Mouse (Mus musculus) ES-E14 (cell line): ENCODE results near the gene Hinfp. TPM values are rescaled to one million over a fixed set of nuclear protein-coding genes. Genes with fewer than 3 reads are reported as not detected.
A peak's percentile ranks its signal among the peaks of the same experiment; 100 is the strongest.

ENCODE experiments used
- DNase-seq: peaks from one replicate; pipeline ENCODE4 v3.0.0-alpha.2; 2013; ENCODE audit warnings: low read depth, low spot score
- H3K27ac ChIP-seq: 2 replicates; pipeline ENCODE4 v1.5.1; 2012; ENCODE audit warnings: low read depth, mild to moderate bottlenecking, low read length, moderate library complexity, mixed read lengths; ENCODE audit not compliant: poor library complexity, insufficient read depth, severe bottlenecking
- H3K36me3 ChIP-seq: 2 replicates; pipeline ENCODE4 v1.6.1; 2012; ENCODE audit warnings: mild to moderate bottlenecking, low read length, moderate library complexity, mixed read lengths; ENCODE audit not compliant: control insufficient read depth, poor library complexity, insufficient read depth, severe bottlenecking
- H3K4me1 ChIP-seq, 2 experiments: fragments of 150-350 bp in 1 of 2; sonication (generic) in 1 of 2; 2 replicates each; pipeline ENCODE4 v1.6.1; 2012; ENCODE audit warnings: low read length in 2 of 2, mild to moderate bottlenecking in 1 of 2, mixed read lengths in 1 of 2; ENCODE audit not compliant: control insufficient read depth in 2 of 2, insufficient read depth in 2 of 2, poor library complexity in 1 of 2
- H3K4me3 ChIP-seq, 2 experiments: fragments of 150-350 bp in 1 of 2; sonication (generic) in 1 of 2; 2 replicates each; pipeline ENCODE4 v1.5.1; 2012; ENCODE audit warnings: low read length in 2 of 2, low read depth in 1 of 2, mild to moderate bottlenecking in 1 of 2, mixed read lengths in 1 of 2; ENCODE audit not compliant: insufficient read depth in 1 of 2, poor library complexity in 1 of 2, severe bottlenecking in 1 of 2
- H3K9ac ChIP-seq: 2 replicates; pipeline ENCODE4 v1.6.1; 2012; ENCODE audit warnings: low read depth, mild to moderate bottlenecking, low read length, mixed read lengths; ENCODE audit not compliant: poor library complexity, insufficient read depth, severe bottlenecking
- H3K9me3 ChIP-seq: fragments of 150-350 bp; sonication (generic); 2 replicates; pipeline ENCODE4 v1.6.1; 2012; ENCODE audit warnings: low read depth, mild to moderate bottlenecking, low read length; ENCODE audit not compliant: control insufficient read depth, insufficient read depth
- CHD2 ChIP-seq: IDR thresholded peaks from 2 replicates; pipeline ENCODE4 v1.6.1; 2014; ENCODE audit warnings: mild to moderate bottlenecking, low read depth, low read length, inconsistent platforms
- HCFC1 ChIP-seq: IDR thresholded peaks from 2 replicates; pipeline ENCODE4 v1.6.1; 2012; ENCODE audit warnings: low read length, inconsistent platforms, borderline replicate concordance; ENCODE audit not compliant: insufficient read depth
- MAFK ChIP-seq: IDR thresholded peaks from 2 replicates; pipeline ENCODE4 v1.6.1; 2014; ENCODE audit warnings: mild to moderate bottlenecking, low read depth, low read length, inconsistent platforms; ENCODE audit not compliant: insufficient read depth
- ZC3H11A ChIP-seq: IDR thresholded peaks from 2 replicates; pipeline ENCODE4 v1.6.1; 2012; ENCODE audit warnings: low read depth, mild to moderate bottlenecking, inconsistent platforms, low read length, borderline replicate concordance
- ZNF384 ChIP-seq: IDR thresholded peaks from 2 replicates; pipeline ENCODE4 v1.6.1; 2012; ENCODE audit warnings: low read depth, low read length, inconsistent platforms
- in situ Hi-C, 2 experiments: fragments of 600-800 bp; cut with MboI; formaldehyde crosslinking; loops; one replicate each; pipeline ENCODE4 v1.15.1; 2025; ENCODE audit warnings: low sequenced_read_pairs in 2 of 2, inconsistent platforms in 1 of 2; ENCODE audit not compliant: unreplicated experiment in 2 of 2
- total RNA-seq: library from RNA; depleted of rRNA; stranded (reverse); fragments of 300-350 nt; gene quantifications from 2 replicates; pipeline ENCODE4 v1.2.3, GENCODE M21; 2012

Gene Hinfp
- total RNA-seq, 1 experiment: 29.1 TPM

GRCm38 (mm10) chr9:44287003-44287400, 18.5 kb downstream of the Hinfp start:
- H3K4me1 ChIP-seq: peaks cover 0 to 17% of the 10 kb centered on the region in 2 experiments; a peak in 1 of 4 replicates
- DNase-seq: no peak
- no peak overlapping the region for H3K27ac ChIP-seq
- TF ChIP-seq ZNF384: no peak
- TF ChIP-seq MAFK: no peak
- TF ChIP-seq CHD2: no peak
- TF ChIP-seq HCFC1: no peak
- no peak for TF ChIP-seq ZC3H11A
- H3K9ac ChIP-seq: peak overlapping the region; percentile 25; the same call in 1 of the 2 replicates
- H3K4me3 ChIP-seq: peak overlapping the region; percentile 64 to 78; a peak in 2 of 4 replicates
- H3K36me3 ChIP-seq: no peaks in the 10 kb centered on the region
- in situ Hi-C loops: no loop called here
- no peaks in the 10 kb centered on the region for H3K9me3 ChIP-seq

GRCm38 (mm10) chr9:44286256-44286850, 19.1 kb downstream of the Hinfp start:
- TF ChIP-seq CHD2 (no peak), ZNF384 (no peak), HCFC1 (no peak), MAFK (no peak), ZC3H11A (no peak)
- Histone ChIP-seq H3K36me3 (no peaks in the 10 kb centered on the region), H3K9me3 (no peaks in the 10 kb centered on the region), H3K27ac (no peak overlapping the region), H3K4me3 (no peak overlapping the region), H3K9ac (no peak overlapping the region), H3K4me1 (peaks cover 0 to 17% of the 10 kb centered on the region in 2 experiments; a peak in 1 of 4 replicates)
- in situ Hi-C loops: no loop called here
- no peak for DNase-seq

- Histone ChIP-seq H3K36me3 (no peaks in the 10 kb centered on the region), H3K4me3 (no peak overlapping the region), H3K4me1 (peaks cover 0 to 12% of the 10 kb centered on the region in 2 experiments; a peak in 1 of 4 replicates), H3K9me3 (no peaks in the 10 kb centered on the region), H3K9ac (no peak overlapping the region), H3K27ac (no peak overlapping the region)
- in situ Hi-C loops: no loop called here
- DNase-seq: no peak
- no peak for TF ChIP-seq ZC3H11A
- TF ChIP-seq CHD2: no peak
- TF ChIP-seq MAFK: no peak
- TF ChIP-seq HCFC1: no peak
Observed at GRCm38 (mm10) chr9:44283183-44283582, 22.3 kb downstream of the Hinfp start.

GRCm38 (mm10) chr9:44269973-44270372, 35.5 kb downstream of the Hinfp start:
- no peak for TF ChIP-seq ZNF384
- TF ChIP-seq MAFK: no peak
- no peak for TF ChIP-seq HCFC1
- no peak for TF ChIP-seq CHD2
- TF ChIP-seq ZC3H11A: no peak
- Histone ChIP-seq H3K4me1 (peaks cover 0 to 2% of the 10 kb centered on the region in 2 experiments; a peak in 1 of 4 replicates), H3K4me3 (no peak overlapping the region), H3K9ac (no peak overlapping the region), H3K27ac (no peak overlapping the region), H3K36me3 (no peaks in the 10 kb centered on the region), H3K9me3 (no peaks in the 10 kb centered on the region)
- in situ Hi-C loops: no loop called here
- DNase-seq: no peak
